Mouse (Mus musculus): Measurements from ENCODE around the gene Gm6408. TPM values are rescaled to one million over a fixed set of nuclear protein-coding genes. Genes with fewer than 3 reads are reported as not detected.

Gm6408 gene
- not detected for total RNA-seq (2023)

GRCm38 (mm10) chr5:146481665-146482064 is at the start of gene Gm6408:
Gene Gm6408, plus strand, starts transcription at chr5:146481965.

GRCm38 (mm10) chr5:146491063-146491462 is 9.3 kb downstream of the Gm6408 start, which contains the start of gene Gm6370:
Gene Gm6370, plus strand, starts transcription at chr5:146491363.

DNA sequence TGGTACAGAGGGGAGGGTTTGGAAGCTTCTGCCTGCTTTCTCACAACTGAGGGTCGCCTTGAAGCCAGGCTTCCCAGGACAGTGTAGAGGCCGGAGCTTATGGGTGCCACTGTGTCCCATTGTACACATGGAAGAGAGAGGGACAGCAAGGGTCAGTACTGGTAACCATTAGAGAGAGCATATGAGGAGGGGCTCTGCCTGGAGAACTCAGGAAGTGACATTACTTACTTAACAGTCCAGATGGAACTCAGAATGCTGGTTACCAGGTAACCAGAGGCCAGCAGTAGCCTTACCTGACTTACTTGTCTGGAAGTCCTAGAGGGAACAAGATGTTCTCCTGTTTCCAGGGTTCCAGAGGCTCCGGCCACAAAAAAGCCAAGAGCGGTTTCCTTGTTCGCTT is 20.3 kb downstream of the Gm6408 start, which contains the start of gene 4930449I24Rik:
TSS of gene 4930449I24Rik (plus strand) at position 301 of the 400 bp plus-strand sequence.

DNA sequence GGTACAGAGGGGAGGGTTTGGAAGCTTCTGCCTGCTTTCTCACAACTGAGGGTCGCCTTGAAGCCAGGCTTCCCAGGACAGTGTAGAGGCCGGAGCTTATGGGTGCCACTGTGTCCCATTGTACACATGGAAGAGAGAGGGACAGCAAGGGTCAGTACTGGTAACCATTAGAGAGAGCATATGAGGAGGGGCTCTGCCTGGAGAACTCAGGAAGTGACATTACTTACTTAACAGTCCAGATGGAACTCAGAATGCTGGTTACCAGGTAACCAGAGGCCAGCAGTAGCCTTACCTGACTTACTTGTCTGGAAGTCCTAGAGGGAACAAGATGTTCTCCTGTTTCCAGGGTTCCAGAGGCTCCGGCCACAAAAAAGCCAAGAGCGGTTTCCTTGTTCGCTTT is 32.1 kb downstream of the Gm6408 start, which contains the start of gene Gm3402:
TSS of gene Gm3402 (plus strand) at position 301 of the 400 bp plus-strand sequence.

GRCm38 (mm10) chr5:146525501-146525900 is 43.7 kb downstream of the Gm6408 start, which contains the start of gene Gm3404:
Gene Gm3404, plus strand, starts transcription at chr5:146525801.

Other genes starting within 250 kb of the Gm6408 start
- gene Wasf3, start 97.0 kb upstream of the Gm6408 start, total RNA-seq (2023) = not detected
- not detected for gene Gm6370, start 9.4 kb downstream of the Gm6408 start, total RNA-seq (2023)
- not detected for gene 4930449I24Rik, start 20.4 kb downstream of the Gm6408 start, total RNA-seq (2023)
- gene Gm3402, start 32.2 kb downstream of the Gm6408 start, total RNA-seq (2023) = not detected
- gene Gm3404, start 43.8 kb downstream of the Gm6408 start, total RNA-seq (2023) = not detected
- not detected for gene Gm3409, start 55.7 kb downstream of the Gm6408 start, total RNA-seq (2023)
- gene Gm3415, start 74.2 kb downstream of the Gm6408 start, total RNA-seq (2023) = not detected
- not detected for gene Gpr12, start 103.3 kb downstream of the Gm6408 start, total RNA-seq (2023)